Mouse (Mus musculus): ENCODE results near the gene Brd2. TPM values are rescaled to one million over a fixed set of nuclear protein-coding genes. Genes with fewer than 3 reads are reported as not detected.
A peak's percentile ranks its signal among the peaks of the same experiment; 100 is the strongest.

Gene Brd2
- total RNA-seq, 2 experiments from 2014 or later, result 125 to 136 TPM

GRCm38 (mm10) chr17:34092197-34092875, 30.1 kb downstream of the Brd2 start, which contains the start of gene H2-Oa:
Gene H2-Oa (plus strand): TSS chr17:34092340.
- no peak for DNase-seq (ENCODE audit: low spot score in 2 of 2)

- no peak for DNase-seq (ENCODE audit: low spot score in 2 of 2)
Measured at GRCm38 (mm10) chr17:34090923-34091322, 31.5 kb downstream of the Brd2 start.

- no peak for DNase-seq (ENCODE audit: low spot score in 2 of 2)
Measured at GRCm38 (mm10) chr17:34088124-34088523, 34.3 kb downstream of the Brd2 start.

GRCm38 (mm10) chr17:34087386-34087785, 35.0 kb downstream of the Brd2 start:
- DNase-seq (ENCODE audit: low spot score in 2 of 2), result no peak

GRCm38 (mm10) chr17:34083104-34083503, 39.3 kb downstream of the Brd2 start:
- DNase-seq (ENCODE audit: low spot score in 2 of 2), result no peak

- DNase-seq (ENCODE audit: low spot score in 2 of 2), result no peak
Measured at GRCm38 (mm10) chr17:34079621-34080020, 42.8 kb downstream of the Brd2 start.

GRCm38 (mm10) chr17:34079002-34079401, 43.4 kb downstream of the Brd2 start:
- DNase-seq (ENCODE audit: low spot score in 2 of 2), result no peak

- no peak for DNase-seq (ENCODE audit: low spot score in 2 of 2)
Measured at GRCm38 (mm10) chr17:34078148-34078547, 44.3 kb downstream of the Brd2 start.

- DNase-seq (ENCODE audit: low spot score in 2 of 2), result peak in 1 of 2 experiments; percentile 62
Measured at GRCm38 (mm10) chr17:34077549-34077948, 44.9 kb downstream of the Brd2 start.

GRCm38 (mm10) chr17:34075271-34075670, 47.2 kb downstream of the Brd2 start:
- DNase-seq (ENCODE audit: low spot score in 2 of 2), result peak in 1 of 2 experiments; percentile 57

GRCm38 (mm10) chr17:34072091-34072490, 50.3 kb downstream of the Brd2 start:
- DNase-seq (ENCODE audit: low spot score in 2 of 2), result no peak

GRCm38 (mm10) chr17:34068864-34069263, 53.6 kb downstream of the Brd2 start:
- no peak for DNase-seq (ENCODE audit: low spot score in 2 of 2)

Other genes with a start within 250 kb of the Brd2 start
- not detected for gene Gm7029, start 248.8 kb downstream of the Brd2 start, total RNA-seq (2021)
- 10 to 100 TPM; 16.5 to 18.9 TPM for gene Kifc1, start 232.0 kb downstream of the Brd2 start, total RNA-seq (2021)
- gene Platr17, start 217.5 kb downstream of the Brd2 start, total RNA-seq (2021), result not detected
- 10 to 100 TPM; 21.9 to 24.9 TPM for gene Daxx, start 213.2 kb downstream of the Brd2 start, total RNA-seq (2021)
- 10 to 100 TPM; 43.2 to 43.9 TPM for gene Tapbp, start 206.7 kb downstream of the Brd2 start, total RNA-seq (2021)
- 10 to 100 TPM; 24.9 to 26.8 TPM for gene Zbtb22, start 206.7 kb downstream of the Brd2 start, total RNA-seq (2021)
- 10 to 100 TPM; 43.2 to 48.4 TPM for gene Rgl2, start 193.1 kb downstream of the Brd2 start, total RNA-seq (2021)
- gene Pfdn6, start 182.3 kb downstream of the Brd2 start, total RNA-seq (2021), result 10 to 100 TPM; 73.2 to 74.5 TPM
- 10 to 100 TPM; 18.8 to 20.0 TPM for gene Wdr46, start 182.0 kb downstream of the Brd2 start, total RNA-seq (2021)
- gene B3galt4, start 171.1 kb downstream of the Brd2 start, total RNA-seq (2021), result 1 to 10 TPM; 3.8 to 4.5 TPM
- gene Vps52, start 166.8 kb downstream of the Brd2 start, total RNA-seq (2021), result 10 to 100 TPM; 37.4 to 38.6 TPM
- gene Rps18, start 166.6 kb downstream of the Brd2 start, total RNA-seq (2021), result 100 to 1,000 TPM; 863 to 945 TPM
- 10 to 100 TPM; 38.8 to 51.5 TPM for gene H2-K1, start 122.3 kb downstream of the Brd2 start, total RNA-seq (2021)
- gene Ring1, start 98.0 kb downstream of the Brd2 start, total RNA-seq (2021), result 10 to 100 TPM; 19.3 to 20.9 TPM
- 10 to 100 TPM; 60.4 to 61.7 TPM for gene H2-Ke6, start 94.6 kb downstream of the Brd2 start, total RNA-seq (2021)
- gene Slc39a7, start 91.0 kb downstream of the Brd2 start, total RNA-seq (2021), result 100 to 1,000 TPM in 1 of 2 experiments, 10 to 100 TPM in 1; 98.5 to 107 TPM
- 10 to 100 TPM; 43.6 to 49.4 TPM for gene Rxrb, start 90.8 kb downstream of the Brd2 start, total RNA-seq (2021)
- gene Col11a2, start 83.2 kb downstream of the Brd2 start, total RNA-seq (2021), result 10 to 100 TPM; 45.4 to 77.3 TPM
- not detected for gene H2-Oa, start 30.3 kb downstream of the Brd2 start, total RNA-seq (2021)
- gene H2-DMa, start 3.1 kb downstream of the Brd2 start, total RNA-seq (2021), result 1 to 10 TPM; 7.6 to 8.7 TPM
- under 1 TPM; 0.36 to 0.37 TPM for gene H2-DMb2, start 20.7 kb upstream of the Brd2 start, total RNA-seq (2021)
- gene H2-DMb1, start 30.4 kb upstream of the Brd2 start, total RNA-seq (2021), result 1 to 10 TPM in 1 of 2 experiments, under 1 TPM in 1; 0.70 to 1.4 TPM
- 1 to 10 TPM; 4.4 to 5.4 TPM for gene Tap1, start 64.9 kb upstream of the Brd2 start, total RNA-seq (2021)
- gene Psmb9, start 65.1 kb upstream of the Brd2 start, total RNA-seq (2021), result 1 to 10 TPM; 1.6 to 4.1 TPM
- gene Psmb8, start 75.1 kb upstream of the Brd2 start, total RNA-seq (2021), result 1 to 10 TPM; 4.3 to 6.1 TPM
- gene Tap2, start 80.9 kb upstream of the Brd2 start, total RNA-seq (2021), result 1 to 10 TPM; 8.1 to 8.3 TPM
- gene H2-Ob, start 116.3 kb upstream of the Brd2 start, total RNA-seq (2021), result under 1 TPM in 1 of 2 experiments, not detected in 1; 0.39 TPM
- 1 to 10 TPM; 2.1 to 2.9 TPM for gene H2-Ab1, start 135.1 kb upstream of the Brd2 start, total RNA-seq (2021)
- 1 to 10 TPM; 2.1 to 3.1 TPM for gene H2-Aa, start 165.2 kb upstream of the Brd2 start, total RNA-seq (2021)
- gene H2-Eb1, start 183.2 kb upstream of the Brd2 start, total RNA-seq (2021), result 1 to 10 TPM; 2.6 to 4.1 TPM
- not detected for gene H2-Eb2, start 203.0 kb upstream of the Brd2 start, total RNA-seq (2021)
- under 1 TPM; 0.64 to 0.67 TPM for gene Btnl2, start 232.2 kb upstream of the Brd2 start, total RNA-seq (2021)